Mouse (Mus musculus) MEL (cell line): ENCODE measurements around the gene Prpsap1. TPM values are rescaled to one million over a fixed set of nuclear protein-coding genes. Genes with fewer than 3 reads are reported as not detected.

Experiments used
- DNase-seq: peaks from one replicate; pipeline ENCODE4 v3.0.0; 2011; ENCODE audit warnings: low read depth, low spot score
- H3K27ac ChIP-seq: 2 replicates; pipeline ENCODE4 v1.5.1; 2012; ENCODE audit warnings: low read depth, mild to moderate bottlenecking, control low read depth, low read length, moderate library complexity; ENCODE audit not compliant: control insufficient read depth
- H3K27me3 ChIP-seq, 2 experiments: fragments of 150-350 bp in 1 of 2; sonication (generic) in 1 of 2; 2 replicates each; pipeline ENCODE4 v1.6.1; 2012; ENCODE audit warnings: low read length in 2 of 2, mild to moderate bottlenecking in 2 of 2, improper control_type of control experiment in 1 of 2, moderate library complexity in 1 of 2; ENCODE audit not compliant: insufficient read depth in 2 of 2, control insufficient read depth in 1 of 2
- H3K36me3 ChIP-seq, 2 experiments: 2 replicates each; pipeline ENCODE4 v1.6.1; 2012 to 2014; ENCODE audit warnings: low read length in 2 of 2, improper control_type of control experiment in 1 of 2, inconsistent platforms in 1 of 2, mild to moderate bottlenecking in 1 of 2; ENCODE audit not compliant: insufficient read depth in 2 of 2, control insufficient read depth in 1 of 2
- H3K4me1 ChIP-seq, 2 experiments: fragments of 150-350 bp in 1 of 2; sonication (generic) in 1 of 2; 2 replicates each; pipeline ENCODE4 v1.6.1; 2012; ENCODE audit warnings: low read length in 2 of 2, improper control_type of control experiment in 1 of 2, mild to moderate bottlenecking in 1 of 2; ENCODE audit not compliant: insufficient read depth in 2 of 2, control insufficient read depth in 1 of 2
- H3K4me3 ChIP-seq, 2 experiments: fragments of 150-350 bp in 1 of 2; sonication (generic) in 1 of 2; 2 replicates each; pipeline ENCODE4 v1.5.1; 2012; ENCODE audit warnings: low read depth in 2 of 2, low read length in 2 of 2, mild to moderate bottlenecking in 2 of 2, moderate library complexity in 2 of 2, control low read depth in 1 of 2, improper control_type of control experiment in 1 of 2; ENCODE audit not compliant: control insufficient read depth in 1 of 2, insufficient read depth in 1 of 2
- H3K79me2 ChIP-seq: 2 replicates; pipeline ENCODE4 v1.6.1; 2012; ENCODE audit warnings: mild to moderate bottlenecking, low read length, moderate library complexity; ENCODE audit not compliant: control insufficient read depth, poor library complexity, insufficient read depth
- H3K9ac ChIP-seq: 2 replicates; pipeline ENCODE4 v1.6.1; 2012; ENCODE audit warnings: low read depth, mild to moderate bottlenecking, control low read depth, low read length, moderate library complexity; ENCODE audit not compliant: control insufficient read depth, poor library complexity, severe bottlenecking
- H3K9me3 ChIP-seq: fragments of 150-350 bp; sonication (generic); replicated peaks from 2 replicates; pipeline ENCODE4 v1.6.1; 2012; ENCODE audit warnings: mild to moderate bottlenecking, low read length, improper control_type of control experiment, moderate library complexity; ENCODE audit not compliant: insufficient read depth
- BHLHE40 ChIP-seq: IDR thresholded peaks from 2 replicates; pipeline ENCODE4 v1.6.1; 2012; ENCODE audit warnings: low read depth, mild to moderate bottlenecking, inconsistent platforms, low read length, improper control_type of control experiment, borderline replicate concordance
- CHD1 ChIP-seq: IDR thresholded peaks from 2 replicates; pipeline ENCODE4 v1.6.1; 2012; ENCODE audit warnings: low read depth, mild to moderate bottlenecking, inconsistent platforms, low read length, improper control_type of control experiment
- CHD2 ChIP-seq: IDR thresholded peaks from 2 replicates; pipeline ENCODE4 v1.6.1; 2011; ENCODE audit warnings: low read length, improper control_type of control experiment
- CTCF ChIP-seq, 3 experiments: IDR thresholded peaks in 2 of 3; conservative IDR thresholded peaks in 1 of 3; 2 replicates each; pipeline ENCODE4 v1.5.1; 2011 to 2012; ENCODE audit warnings: low read length in 3 of 3, low read depth in 2 of 3, mild to moderate bottlenecking in 2 of 3, improper control_type of control experiment in 1 of 3, inconsistent platforms in 1 of 3, mixed read lengths in 1 of 3, moderate library complexity in 1 of 3; ENCODE audit not compliant: control insufficient read depth in 1 of 3, insufficient read depth in 1 of 3, poor library complexity in 1 of 3, severe bottlenecking in 1 of 3
- E2F4 ChIP-seq: IDR thresholded peaks from 2 replicates; pipeline ENCODE4 v1.6.1; 2011; ENCODE audit warnings: low read depth, low read length, improper control_type of control experiment, borderline replicate concordance
- EP300 ChIP-seq, 2 experiments: IDR thresholded peaks; 2 replicates each; pipeline ENCODE4 v1.6.1; 2011; ENCODE audit warnings: improper control_type of control experiment in 2 of 2, low read length in 2 of 2, low read depth in 1 of 2, mild to moderate bottlenecking in 1 of 2
- ETS1 ChIP-seq: IDR thresholded peaks from 2 replicates; pipeline ENCODE4 v1.6.1; 2012; ENCODE audit warnings: low read depth, mild to moderate bottlenecking, inconsistent platforms, low read length, improper control_type of control experiment, moderate library complexity
- GABPA ChIP-seq: IDR thresholded peaks from 2 replicates; pipeline ENCODE4 v1.6.1; 2012; ENCODE audit warnings: low read depth, mild to moderate bottlenecking, inconsistent platforms, low read length, improper control_type of control experiment, moderate library complexity
- GATA1 ChIP-seq: IDR thresholded peaks from 2 replicates; pipeline ENCODE4 v1.6.1; 2011; ENCODE audit warnings: low read depth, low read length, improper control_type of control experiment
- HCFC1 ChIP-seq: IDR thresholded peaks from 2 replicates; pipeline ENCODE4 v1.6.1; 2012; ENCODE audit warnings: low read depth, mild to moderate bottlenecking, inconsistent platforms, low read length, improper control_type of control experiment, moderate library complexity
- JUND ChIP-seq: IDR thresholded peaks from 2 replicates; pipeline ENCODE4 v1.6.1; 2011; ENCODE audit warnings: low read depth, mild to moderate bottlenecking, improper control_type of control experiment, low read length
- KAT2A ChIP-seq: conservative IDR thresholded peaks from 2 replicates; pipeline ENCODE4 v1.6.1; 2012; ENCODE audit warnings: low read depth, low read length, improper control_type of control experiment, inconsistent platforms
- MAFK ChIP-seq: IDR thresholded peaks from 2 replicates; pipeline ENCODE4 v1.6.1; 2011; ENCODE audit warnings: low read depth, mild to moderate bottlenecking, low read length, improper control_type of control experiment, borderline replicate concordance
- MAX ChIP-seq: IDR thresholded peaks from 2 replicates; pipeline ENCODE4 v1.6.1; 2011; ENCODE audit warnings: low read length, improper control_type of control experiment
- MEF2A ChIP-seq: IDR thresholded peaks from 2 replicates; pipeline ENCODE4 v1.6.1; 2014; ENCODE audit warnings: low read depth, mild to moderate bottlenecking, inconsistent platforms, low read length, improper control_type of control experiment; ENCODE audit not compliant: poor library complexity, insufficient replicate concordance, severe bottlenecking; ENCODE audit errors: extremely low read depth
- MXI1 ChIP-seq: IDR thresholded peaks from 2 replicates; pipeline ENCODE4 v1.6.1; 2011; ENCODE audit warnings: mild to moderate bottlenecking, low read depth, low read length, improper control_type of control experiment
- MYB ChIP-seq: IDR thresholded peaks from 2 replicates; pipeline ENCODE4 v1.6.1; 2011; ENCODE audit warnings: mild to moderate bottlenecking, low read depth, low read length, improper control_type of control experiment
- MYC ChIP-seq: IDR thresholded peaks from 2 replicates; pipeline ENCODE4 v1.6.1; 2011; ENCODE audit warnings: low read depth, mild to moderate bottlenecking, low read length, improper control_type of control experiment, moderate library complexity
- NELFE ChIP-seq: IDR thresholded peaks from 2 replicates; pipeline ENCODE4 v1.6.1; 2011; ENCODE audit warnings: low read depth, low read length, improper control_type of control experiment
- NRF1 ChIP-seq: IDR thresholded peaks from 2 replicates; pipeline ENCODE4 v1.6.1; 2014; ENCODE audit warnings: low read depth, mild to moderate bottlenecking, inconsistent platforms, low read length, improper control_type of control experiment, moderate library complexity; ENCODE audit not compliant: poor library complexity, insufficient read depth, severe bottlenecking
- POLR2A ChIP-seq, 2 experiments: IDR thresholded peaks; 2 replicates each; pipeline ENCODE4 v1.6.1; 2011 to 2012; ENCODE audit warnings: low read length in 2 of 2, mild to moderate bottlenecking in 2 of 2, control low read depth in 1 of 2, improper control_type of control experiment in 1 of 2, low read depth in 1 of 2, moderate library complexity in 1 of 2; ENCODE audit not compliant: control insufficient read depth in 1 of 2, insufficient read depth in 1 of 2, poor library complexity in 1 of 2
- POLR2AphosphoS2 ChIP-seq: IDR thresholded peaks from 2 replicates; pipeline ENCODE4 v1.6.1; 2011; ENCODE audit warnings: low read length, improper control_type of control experiment
- POLR2AphosphoS5 ChIP-seq: IDR thresholded peaks from 2 replicates; pipeline ENCODE4 v1.6.1; 2012; ENCODE audit warnings: low read depth, borderline replicate concordance, mild to moderate bottlenecking, inconsistent platforms, low read length, moderate library complexity, mixed read lengths
- RAD21 ChIP-seq: IDR thresholded peaks from 2 replicates; pipeline ENCODE4 v1.6.1; 2011; ENCODE audit warnings: mild to moderate bottlenecking, low read depth, low read length, improper control_type of control experiment
- RCOR1 ChIP-seq: IDR thresholded peaks from 2 replicates; pipeline ENCODE4 v1.6.1; 2012; ENCODE audit warnings: low read depth, mild to moderate bottlenecking, inconsistent platforms, low read length, improper control_type of control experiment
- SIN3A ChIP-seq: IDR thresholded peaks from 2 replicates; pipeline ENCODE4 v1.6.1; 2012; ENCODE audit warnings: low read length, improper control_type of control experiment, inconsistent platforms
- SMC3 ChIP-seq: IDR thresholded peaks from 2 replicates; pipeline ENCODE4 v1.6.1; 2011; ENCODE audit warnings: low read depth, low read length, improper control_type of control experiment
- TAL1 ChIP-seq: IDR thresholded peaks from 2 replicates; pipeline ENCODE4 v1.6.1; 2012; ENCODE audit warnings: mild to moderate bottlenecking, inconsistent platforms, low read length, moderate library complexity, mixed read lengths
- TBP ChIP-seq: IDR thresholded peaks from 2 replicates; pipeline ENCODE4 v1.8.0; 2011; ENCODE audit warnings: low read depth, low read length, improper control_type of control experiment
- TCF12 ChIP-seq: IDR thresholded peaks from 2 replicates; pipeline ENCODE4 v1.6.1; 2014; ENCODE audit warnings: low read depth, mild to moderate bottlenecking, inconsistent platforms, low read length, improper control_type of control experiment, moderate library complexity
- UBTF ChIP-seq: IDR thresholded peaks from 2 replicates; pipeline ENCODE4 v1.6.1; 2012; ENCODE audit warnings: low read depth, mild to moderate bottlenecking, inconsistent platforms, low read length, improper control_type of control experiment, moderate library complexity, borderline replicate concordance; ENCODE audit not compliant: insufficient read depth
- USF1 ChIP-seq: IDR thresholded peaks from 2 replicates; pipeline ENCODE4 v1.6.1; 2014; ENCODE audit warnings: low read depth, mild to moderate bottlenecking, inconsistent platforms, low read length, improper control_type of control experiment, moderate library complexity
- USF2 ChIP-seq, 2 experiments: IDR thresholded peaks; 2 replicates each; pipeline ENCODE4 v1.6.1; 2011 to 2012; ENCODE audit warnings: improper control_type of control experiment in 2 of 2, low read length in 2 of 2, borderline replicate concordance in 1 of 2, inconsistent platforms in 1 of 2, low read depth in 1 of 2, mild to moderate bottlenecking in 1 of 2; ENCODE audit not compliant: insufficient read depth in 1 of 2
- ZC3H11A ChIP-seq: IDR thresholded peaks from 2 replicates; pipeline ENCODE4 v1.6.1; 2012; ENCODE audit warnings: low read depth, mild to moderate bottlenecking, inconsistent platforms, low read length, improper control_type of control experiment
- ZKSCAN1 ChIP-seq: IDR thresholded peaks from 2 replicates; pipeline ENCODE4 v1.6.1; 2012; ENCODE audit warnings: low read depth, mild to moderate bottlenecking, inconsistent platforms, low read length, improper control_type of control experiment, moderate library complexity
- ZMIZ1 ChIP-seq: IDR thresholded peaks from 2 replicates; pipeline ENCODE4 v1.6.1; 2012; ENCODE audit warnings: low read depth, mild to moderate bottlenecking, inconsistent platforms, low read length, improper control_type of control experiment, moderate library complexity
- polyA plus RNA-seq, 2 experiments: library from polyadenylated mRNA; stranded (reverse) in 1 of 2; unstranded in 1 of 2; fragments of >175 nt in 1 of 2; fragments of >200 nt in 1 of 2; gene quantifications; 2 replicates each; pipeline versions ENCODE4 v1.2.1 to v1.2.4; 2012; ENCODE audit warnings: low replicate concordance in 2 of 2, low read depth in 1 of 2; ENCODE audit not compliant: insufficient read length in 2 of 2, insufficient read depth in 1 of 2, missing spikeins in 1 of 2
- total RNA-seq: library from RNA; depleted of rRNA; stranded (reverse); fragments of 300-350 nt; gene quantifications from 2 replicates; pipeline ENCODE4 v1.2.3, GENCODE M21; 2012

Prpsap1 gene
- total and polyA plus RNA-seq, 3 experiments, result 112 to 155 TPM; not detected in 1

- peaks cover 35% of the 10 kb centered on the region for H3K79me2 ChIP-seq
- H3K4me1 ChIP-seq, result peaks cover 8 to 21% of the 10 kb centered on the region in 2 experiments; a peak in 3 of 4 replicates
- H3K4me3 ChIP-seq, result peak overlapping the region; percentile 80 to 83
- H3K27me3 ChIP-seq, result no peaks in the 10 kb centered on the region
- H3K9me3 ChIP-seq, result no peaks in the 10 kb centered on the region
- DNase-seq, result peak; percentile 94
- peaks cover 2 to 15% of the 10 kb centered on the region in 2 experiments; a peak in 3 of 4 replicates for H3K36me3 ChIP-seq
- H3K9ac ChIP-seq, result peak overlapping the region; percentile 85
- peak overlapping the region; percentile 50 for H3K27ac ChIP-seq
- no peak; the same call in 1 of the 2 replicates for TF ChIP-seq CHD1
- no peak for TF ChIP-seq ZKSCAN1
- TF ChIP-seq E2F4, result no peak
- no peak for TF ChIP-seq RAD21
- TF ChIP-seq ZMIZ1, result no peak; the same call in none of the 2 replicates
- peak; percentile 93 for TF ChIP-seq USF1
- TF ChIP-seq MEF2A, result no peak
- TF ChIP-seq ETS1, result no peak
- no peak for TF ChIP-seq JUND
- TF ChIP-seq USF2 (IDR thresholded peaks at IDR 0.05; ENCODE audit: borderline replicate concordance in 1 of 2, insufficient read depth in 1 of 2, low read depth in 1 of 2, low read length in 2 of 2), result 0 out of 4 replicates have a peak, but pooled peaks of 1 of the 2 experiments have one; percentile 47
- no peak for TF ChIP-seq KAT2A
- TF ChIP-seq GABPA, result no peak
- TF ChIP-seq CTCF (IDR thresholded peaks at IDR 0.05 in 2 of 3, conservative IDR thresholded peaks at IDR 0.05 in 1 of 3; ENCODE audit: control insufficient read depth in 1 of 3, insufficient read depth in 1 of 3, low read depth in 2 of 3, low read length in 3 of 3, poor library complexity in 1 of 3, severe bottlenecking in 1 of 3), result no peak
- TF ChIP-seq SIN3A, result peak; percentile 98
- TF ChIP-seq MAX, result peak; percentile 98
- TF ChIP-seq GATA1, result no peak
- TF ChIP-seq UBTF, result 0 out of 2 replicates have a peak, but pooled peaks have one; percentile 2
- TF ChIP-seq HCFC1, result 0 out of 2 replicates have a peak, but pooled peaks have one; percentile 20
- no peak for TF ChIP-seq NRF1
- no peak for TF ChIP-seq MAFK
- TF ChIP-seq EP300 (IDR thresholded peaks at IDR 0.05; ENCODE audit: low read depth in 1 of 2, low read length in 2 of 2), result no peak
- no peak for TF ChIP-seq CHD2
- TF ChIP-seq BHLHE40, result peak; percentile 97
- peak; percentile 90 for TF ChIP-seq MYC
- peak; percentile 70 for TF ChIP-seq NELFE
- TF ChIP-seq ZC3H11A, result no peak
- no peak; the same call in 1 of the 2 replicates for TF ChIP-seq RCOR1
- TF ChIP-seq TBP, result peak; percentile 74
- TF ChIP-seq MYB, result no peak
- no peak for TF ChIP-seq POLR2AphosphoS5
- peak; percentile 99 for TF ChIP-seq MXI1
- TF ChIP-seq TAL1, result no peak
- peak; percentile 8; the same call in 1 of the 2 replicates for TF ChIP-seq SMC3
- 0 out of 2 replicates have a peak, but pooled peaks have one; percentile 76 for TF ChIP-seq POLR2AphosphoS2
- TF ChIP-seq POLR2A (IDR thresholded peaks at IDR 0.05; ENCODE audit: control insufficient read depth in 1 of 2, insufficient read depth in 1 of 2, low read depth in 1 of 2, low read length in 2 of 2, poor library complexity in 1 of 2), result peak; percentile 8 to 68; a peak in 3 of 4 replicates
- peak; percentile 58; the same call in 1 of the 2 replicates for TF ChIP-seq TCF12
Measured at GRCm38 (mm10) chr11:116532262-116532809, 38.3 kb upstream of the Prpsap1 start.
